Mouse (Mus musculus): ENCODE results near the gene H2afy2. TPM values are rescaled to one million over a fixed set of nuclear protein-coding genes. Genes with fewer than 3 reads are reported as not detected.

Gene H2afy2
- total RNA-seq, 2 experiments from 2014 or later, result 22.8 to 24.4 TPM

DNA sequence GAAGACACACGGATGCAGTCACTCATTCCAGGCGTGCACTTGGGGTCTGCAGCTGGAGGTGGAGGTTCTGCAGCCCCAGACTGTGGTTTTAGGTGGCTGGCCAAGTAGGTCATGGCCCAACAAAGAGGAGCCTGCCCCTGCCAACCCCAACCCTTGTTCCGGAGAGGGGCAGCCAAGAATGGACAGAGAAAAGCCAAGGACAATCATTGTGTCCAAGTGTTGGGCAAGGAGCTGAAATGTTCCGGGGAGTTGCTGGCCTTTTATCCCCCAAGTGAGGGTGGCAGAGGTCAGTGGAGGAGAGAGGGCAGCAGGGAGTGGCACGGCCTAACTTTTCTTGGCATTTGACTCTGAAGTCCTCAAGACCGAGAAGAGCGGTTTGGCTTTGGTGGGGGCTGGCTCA, 63.6 kb downstream of the H2afy2 start:
- DNase-seq, result no peak

DNA sequence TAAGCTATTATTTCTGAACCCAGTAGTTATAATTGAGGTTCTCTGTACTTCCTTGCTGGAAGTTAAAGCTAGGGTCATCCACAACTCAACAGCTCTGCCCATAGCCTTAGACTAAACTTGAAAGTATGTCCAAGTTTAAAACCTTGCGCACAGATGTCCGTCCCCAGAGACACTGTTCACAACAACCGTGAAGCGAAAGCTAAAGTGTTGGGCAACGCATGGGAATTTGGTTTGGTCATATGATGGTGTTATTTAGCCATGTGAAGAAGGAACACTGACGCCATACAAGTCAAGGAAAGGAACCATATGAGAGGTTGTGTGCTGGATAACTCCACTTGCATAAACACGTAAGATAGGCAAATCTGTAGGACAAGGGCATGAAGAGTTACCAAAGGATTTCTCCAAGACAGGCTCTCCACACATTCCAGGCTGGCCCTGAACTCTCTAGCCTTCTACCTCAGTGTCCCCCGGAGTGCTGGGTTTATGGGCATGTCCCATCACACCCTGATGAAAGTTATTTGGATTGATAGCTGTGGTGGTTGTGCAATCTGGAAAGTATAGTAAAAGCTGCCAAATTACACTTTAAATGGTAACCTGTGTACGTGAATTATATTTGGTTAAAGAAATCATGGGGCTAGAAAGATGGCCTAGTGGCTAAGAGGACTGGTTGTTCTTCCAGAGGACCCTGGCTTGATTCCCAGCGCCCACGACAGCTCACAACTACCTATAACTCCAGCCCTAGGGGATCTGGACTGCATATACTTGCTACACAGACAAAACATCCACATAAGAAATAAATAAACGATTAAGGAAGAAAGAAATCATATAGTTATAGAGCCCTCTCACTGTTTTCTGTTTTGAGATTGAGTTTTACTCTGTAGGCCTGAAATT, 66.3 kb downstream of the H2afy2 start:
- no peak for DNase-seq

DNA sequence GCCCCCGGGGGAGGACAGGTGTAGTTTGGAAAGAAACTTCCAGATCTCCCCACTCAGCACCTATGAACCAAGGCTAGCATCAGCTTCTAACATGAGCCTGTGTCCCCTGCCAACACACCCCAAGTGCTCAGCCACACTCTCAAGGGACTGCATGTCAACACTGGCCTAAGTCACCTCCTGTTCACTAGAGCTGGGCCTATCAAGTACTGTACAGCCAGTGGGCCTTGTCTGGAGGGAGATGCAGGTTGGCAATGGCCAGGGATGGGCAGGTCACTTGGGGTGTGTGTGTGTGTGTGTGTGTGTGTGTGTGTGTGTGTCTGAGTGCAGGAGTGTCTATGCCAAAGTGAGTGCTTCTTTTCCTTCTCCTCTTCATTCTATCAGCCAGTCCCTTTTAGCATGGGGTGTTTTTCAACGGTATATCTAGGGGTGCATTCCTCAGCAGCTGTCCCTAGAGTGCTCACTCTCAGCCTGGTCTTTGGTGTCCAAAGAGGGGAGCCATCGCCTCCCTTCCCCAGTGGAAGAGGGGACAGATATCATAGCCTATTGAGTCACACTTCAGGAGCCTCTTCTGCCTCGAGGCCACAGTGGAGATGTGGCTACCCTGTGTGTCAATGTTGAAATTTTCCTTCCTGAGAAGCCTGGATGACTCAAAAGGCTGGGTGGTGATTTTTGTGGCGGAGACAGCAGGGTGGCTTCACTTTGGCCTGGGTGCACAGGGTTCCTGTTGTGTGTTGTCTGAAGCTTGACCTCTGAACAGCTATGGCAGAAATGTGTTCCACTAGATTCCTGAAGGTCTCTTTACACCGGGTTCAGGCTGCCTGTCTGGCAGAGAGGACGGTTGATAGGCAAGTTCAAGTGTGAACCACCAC, 67.7 kb downstream of the H2afy2 start:
- no peak for DNase-seq

DNA sequence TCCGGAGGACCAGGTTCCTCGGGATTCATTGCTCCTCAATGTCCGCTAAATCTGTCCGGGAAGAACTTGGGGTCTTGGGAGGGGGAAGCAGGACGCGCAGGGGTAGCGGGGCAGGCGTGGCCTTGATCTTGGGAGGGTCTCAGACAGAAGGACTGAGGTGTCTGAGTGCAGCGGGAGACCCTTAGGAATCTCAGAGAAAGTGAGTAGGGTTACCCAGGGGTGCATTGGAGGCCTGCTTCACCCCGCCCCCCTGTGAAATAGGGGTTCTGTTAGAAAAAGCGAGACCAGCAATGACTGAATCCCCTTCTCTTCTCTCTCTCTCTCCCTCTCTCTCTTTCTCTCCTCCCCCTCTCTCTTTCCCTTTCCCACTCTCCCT, 68.5 kb downstream of the H2afy2 start:
- no peak for DNase-seq

DNA sequence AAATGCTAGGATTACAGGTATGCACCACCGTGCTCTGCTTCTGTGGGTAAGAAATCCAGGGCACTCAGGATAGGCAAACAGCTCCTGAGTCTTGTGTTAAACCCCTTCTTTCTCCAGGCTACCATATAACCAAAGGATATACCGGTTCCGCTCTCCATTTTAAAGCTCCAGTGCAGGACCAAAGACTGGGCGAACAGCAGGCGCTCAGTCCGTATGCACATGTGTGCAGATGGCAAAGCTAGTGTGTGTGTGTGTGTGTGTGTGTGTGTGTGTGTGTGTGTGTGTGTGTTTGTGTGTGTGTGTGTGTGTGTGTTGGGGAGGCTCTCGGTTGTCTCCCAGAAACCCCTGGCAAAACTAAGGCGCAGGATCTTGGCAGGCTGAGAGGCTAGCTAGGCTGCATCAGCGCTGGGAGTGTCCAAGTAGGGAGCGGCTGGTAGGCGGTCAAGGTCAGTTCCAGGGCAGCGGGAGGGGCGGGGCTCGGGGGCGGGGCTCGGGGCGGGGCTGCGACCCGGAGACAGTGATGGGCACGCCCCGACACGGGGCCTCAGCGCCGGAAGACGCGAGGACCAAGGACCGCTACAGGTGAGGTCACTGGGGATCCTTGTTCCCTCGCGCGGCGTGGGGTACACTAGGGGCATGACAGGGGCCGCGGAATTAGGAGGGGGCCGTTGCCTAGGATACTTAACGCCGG, 69.0 kb downstream of the H2afy2 start, which contains the start of gene Aifm2:
Aifm2 (plus strand) TSS at position 493 of the 691 bp plus-strand sequence.
- peak; percentile 79 for DNase-seq

DNA sequence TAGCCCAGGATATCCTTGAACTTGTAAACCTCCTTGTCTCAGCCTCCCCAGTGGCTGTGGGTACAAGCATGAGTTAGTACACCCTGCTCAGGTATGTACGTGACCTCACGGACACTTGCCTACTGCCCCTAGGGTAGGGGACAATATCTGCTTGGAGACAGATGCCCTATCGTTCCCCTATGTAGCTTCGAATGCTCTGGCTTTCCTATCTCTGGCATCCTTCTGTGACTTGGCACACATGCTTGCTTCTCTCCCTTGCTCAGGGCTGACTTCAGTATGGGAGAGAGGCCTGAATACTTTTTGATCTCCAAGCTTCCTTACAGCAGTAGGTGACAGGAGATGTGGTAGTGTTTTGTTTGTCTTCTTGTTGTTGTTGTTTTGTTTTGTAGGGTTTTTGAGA, 69.8 kb downstream of the H2afy2 start:
- no peak for DNase-seq

DNA sequence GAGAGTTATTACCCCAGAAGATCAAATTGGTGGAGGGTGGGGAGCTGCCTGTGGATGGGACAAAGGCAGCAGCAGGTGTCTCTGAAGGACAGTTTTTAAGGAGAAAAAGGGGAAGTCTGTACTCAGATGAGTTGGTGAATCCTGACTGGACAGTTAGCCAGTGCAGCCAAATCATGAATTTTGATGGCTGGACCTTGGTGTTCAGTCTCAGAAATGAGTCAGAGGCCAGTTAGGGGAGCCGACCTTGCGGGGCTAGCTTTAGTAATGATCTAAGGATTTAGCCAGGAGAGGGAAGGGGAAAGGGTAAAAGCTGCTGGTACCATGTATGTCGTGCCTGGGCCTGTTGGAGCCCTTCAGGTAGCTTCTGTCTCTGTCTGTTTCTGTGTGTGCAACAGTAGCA, 70.3 kb downstream of the H2afy2 start:
- no peak for DNase-seq

DNA sequence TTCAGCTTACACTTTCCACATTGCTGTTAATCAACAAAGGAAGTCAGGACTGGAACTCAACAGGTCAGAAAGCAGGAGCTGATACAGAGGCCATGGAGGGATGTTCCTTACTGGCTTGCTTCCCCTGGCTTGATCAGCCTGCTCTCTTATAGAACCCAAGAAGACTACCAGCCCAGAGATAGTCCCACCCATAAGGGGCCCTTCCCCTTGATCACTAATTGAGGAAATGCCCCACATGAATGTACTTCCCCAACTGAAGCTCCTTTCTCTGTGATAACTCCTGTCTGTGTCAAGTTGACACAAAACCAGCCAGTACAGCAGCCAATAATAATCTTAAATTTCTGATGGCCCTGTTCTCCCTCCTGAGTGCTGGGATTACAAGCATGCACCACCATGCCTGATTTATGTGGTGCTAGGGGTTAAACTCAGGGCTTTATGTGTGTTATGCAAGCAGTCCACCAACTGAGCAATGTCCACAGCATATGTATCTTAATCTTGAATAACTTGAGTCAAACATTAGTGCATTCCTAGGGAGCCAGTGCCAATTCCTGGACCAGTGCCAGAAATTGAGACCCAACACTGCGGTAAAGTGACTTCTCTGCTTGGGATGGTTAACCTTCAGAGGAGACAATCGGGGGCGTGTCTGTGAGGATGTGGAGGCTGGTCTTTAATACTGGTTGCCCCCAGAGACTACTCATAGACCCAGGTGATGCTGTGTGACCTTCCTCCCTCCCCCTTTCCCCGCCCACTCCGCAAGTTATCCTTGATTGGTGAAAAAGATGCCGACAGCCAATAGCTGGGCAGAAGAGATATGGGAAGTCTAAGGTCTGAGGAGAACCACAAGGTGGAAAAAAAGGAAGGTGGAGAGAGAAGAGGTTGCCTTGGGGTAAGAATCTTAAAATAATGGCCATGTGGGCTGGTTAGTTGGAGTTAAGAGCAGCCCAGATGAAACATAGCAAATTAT, 77.3 kb downstream of the H2afy2 start:
- DNase-seq, result no peak

DNA sequence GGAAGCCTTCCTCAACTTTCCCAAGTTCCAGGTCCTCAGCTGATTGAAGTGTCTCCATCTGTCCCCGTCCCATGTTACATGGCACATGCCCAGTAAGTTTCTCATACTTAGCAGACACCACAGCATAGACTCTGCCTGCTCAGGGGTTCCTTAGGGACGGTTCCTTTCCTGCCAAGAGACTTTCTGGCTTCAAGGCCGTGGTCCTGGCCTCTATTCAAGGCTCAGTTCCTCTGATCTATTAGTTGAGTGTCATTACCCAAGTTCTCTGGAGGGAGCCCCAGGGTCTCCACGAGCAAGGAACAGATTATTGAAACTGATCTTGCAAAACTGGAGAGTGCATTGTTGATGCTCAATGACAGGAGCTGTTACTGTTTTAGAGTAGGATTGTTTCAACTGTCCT, 79.3 kb downstream of the H2afy2 start:
- no peak for DNase-seq

DNA sequence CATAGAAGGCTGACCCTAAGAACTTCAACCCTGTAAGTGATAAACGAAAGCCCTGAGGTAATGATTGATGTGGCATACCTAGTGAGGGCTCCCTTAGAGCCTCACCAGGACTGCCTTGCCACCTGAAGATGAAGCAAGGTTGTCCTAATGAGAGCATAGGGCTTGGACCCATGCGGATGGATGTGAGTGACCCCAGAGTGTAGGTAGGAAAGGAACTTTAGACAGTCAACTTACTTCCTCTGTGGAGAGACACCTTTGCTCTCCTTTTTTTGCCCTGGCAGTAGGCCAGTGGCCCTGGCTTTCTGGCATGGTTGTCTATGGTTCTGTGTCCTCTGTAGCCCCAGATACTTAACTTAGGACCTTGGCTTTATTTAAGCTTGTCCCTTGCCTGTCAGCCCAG, 86.9 kb downstream of the H2afy2 start:
- no peak for DNase-seq

DNA sequence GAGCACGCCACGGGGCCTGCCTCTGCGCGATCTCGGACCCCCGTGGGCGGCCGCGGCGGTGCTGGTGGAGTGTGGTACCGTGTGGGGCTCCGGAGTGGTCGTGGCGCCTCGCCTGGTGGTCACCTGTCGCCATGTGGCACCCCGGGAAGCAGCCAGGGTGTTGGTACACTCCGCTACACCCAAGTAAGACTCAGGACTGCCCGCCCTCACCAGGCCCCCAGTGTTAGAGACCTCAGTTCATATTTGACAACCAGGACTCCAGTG, 87.5 kb downstream of the H2afy2 start:
- no peak for DNase-seq

DNA sequence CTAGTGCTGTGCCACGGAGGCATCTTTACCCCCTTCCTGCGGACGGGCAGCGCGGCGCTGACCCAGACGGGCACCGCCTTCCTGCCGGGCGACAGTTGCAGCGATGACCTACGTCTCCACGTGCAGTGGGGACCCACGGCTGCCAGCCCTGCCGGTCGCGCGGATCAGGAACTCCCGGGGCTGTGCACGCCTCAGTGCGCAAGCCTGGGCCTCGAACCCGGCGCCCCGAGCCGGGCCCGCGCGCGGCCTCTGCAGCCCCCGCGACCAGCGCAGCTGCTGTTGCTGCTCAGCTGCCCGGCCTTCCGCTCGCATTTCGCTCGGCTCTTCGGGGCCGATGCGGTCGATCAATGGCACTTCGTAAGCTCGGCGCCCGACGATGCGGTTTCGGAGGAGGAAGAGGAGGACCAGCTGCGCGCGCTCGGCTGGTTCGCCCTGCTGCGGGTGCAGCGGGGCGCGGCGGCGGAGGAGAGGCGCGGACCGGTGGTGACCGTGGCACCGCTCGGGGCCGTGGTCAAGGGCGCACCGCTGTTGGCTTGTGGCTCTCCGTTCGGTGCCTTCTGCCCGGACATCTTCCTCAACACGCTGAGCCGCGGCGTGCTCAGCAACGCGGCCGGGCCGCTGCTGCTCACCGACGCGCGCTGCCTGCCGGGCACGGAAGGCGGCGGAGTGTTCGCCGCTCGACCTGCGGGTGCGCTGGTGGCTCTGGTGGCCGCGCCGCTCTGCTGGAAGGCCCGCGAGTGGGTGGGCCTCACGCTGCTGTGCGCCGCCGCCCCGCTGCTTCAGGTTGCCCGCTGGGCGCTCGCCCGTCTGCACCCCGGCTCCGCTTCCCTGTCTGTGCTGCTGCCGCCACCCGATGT, 88.0 kb downstream of the H2afy2 start:
- DNase-seq, result peak; percentile 32

DNA sequence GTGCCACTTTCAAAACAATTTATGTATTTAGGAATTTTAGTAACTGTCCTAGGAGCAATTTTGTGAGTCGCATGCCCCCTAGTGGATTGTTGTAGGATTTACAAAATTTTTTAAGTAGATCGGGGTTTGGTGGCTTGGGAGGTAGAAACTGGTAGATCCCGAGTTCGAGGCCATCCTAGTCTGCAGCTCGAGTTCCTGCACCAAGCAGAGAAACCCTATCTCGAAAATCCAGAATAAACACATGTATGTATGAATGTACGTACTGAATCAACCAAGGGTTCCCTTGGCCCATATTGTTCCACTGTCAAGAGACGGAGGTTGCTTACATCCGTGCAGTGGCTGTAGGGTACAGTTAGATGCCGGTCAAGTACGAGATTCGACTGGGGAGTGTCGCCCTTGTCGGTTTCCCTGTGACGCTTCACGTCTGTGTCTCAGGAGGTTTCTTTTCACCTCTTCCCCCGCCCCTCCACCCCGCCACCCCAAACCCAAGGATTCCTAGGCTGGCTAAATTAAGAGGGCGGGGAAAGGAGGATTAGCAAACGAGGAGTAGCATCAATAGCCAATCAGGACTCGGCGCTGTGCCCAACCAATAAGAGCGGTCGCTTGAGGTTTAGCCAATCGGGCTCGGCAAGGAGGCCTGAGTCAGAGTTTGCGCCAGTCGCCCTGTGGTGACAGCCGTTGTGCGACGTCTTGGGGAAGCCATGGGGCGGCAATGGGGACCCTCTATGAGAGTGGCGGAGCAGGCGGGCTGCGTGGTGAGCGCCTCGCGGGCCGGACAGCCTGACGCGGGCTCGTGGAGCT, 88.9 kb downstream of the H2afy2 start, which contains the start of gene Tysnd1:
Tysnd1 (plus strand) TSS at position 645 of the 801 bp plus-strand sequence.
- DNase-seq, result peak; percentile 98

DNA sequence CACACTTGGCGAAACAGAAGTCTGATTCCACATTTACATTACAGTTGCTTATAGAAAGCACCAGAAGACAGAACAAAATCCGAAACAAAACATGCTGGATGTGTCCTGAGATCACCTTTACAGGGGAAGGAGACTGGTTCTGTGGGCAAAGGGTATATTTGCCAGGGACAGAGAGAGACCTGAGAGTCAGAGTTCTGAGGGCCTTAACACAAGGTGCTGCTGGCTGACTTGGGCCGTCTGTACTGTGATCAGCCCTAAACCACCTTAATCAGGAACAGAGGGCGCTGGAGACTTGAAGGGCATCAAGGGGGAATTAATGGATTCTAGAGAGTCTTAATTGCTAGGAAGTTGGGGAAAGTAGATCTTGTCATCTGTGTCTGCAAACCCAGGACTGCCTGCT, 90.4 kb downstream of the H2afy2 start:
- no peak for DNase-seq

DNA sequence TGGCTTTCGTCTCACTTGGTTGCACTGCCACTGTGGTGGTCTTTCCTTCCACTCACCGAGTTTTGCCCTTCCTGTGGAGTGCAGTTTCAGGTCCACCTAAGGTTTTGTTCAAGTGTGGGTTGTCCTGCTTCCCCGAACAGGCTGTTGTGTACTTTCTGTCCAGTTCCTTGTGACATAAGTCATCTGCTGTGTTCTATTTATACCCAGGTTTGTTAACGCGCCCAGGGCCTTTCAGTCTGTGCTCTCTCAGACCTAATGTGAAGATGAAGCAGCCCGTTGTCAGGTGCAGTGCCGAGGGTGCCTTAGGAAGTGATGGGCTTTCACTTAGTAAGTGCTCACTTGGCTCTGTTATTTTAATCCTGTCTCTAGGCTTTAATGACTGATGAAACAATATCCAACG, 94.5 kb downstream of the H2afy2 start:
- no peak for DNase-seq

Small RNA genes lying within 50 kb of the gene (microRNA-seq; reads per million reads assigned to microRNA genes)
- 0 to 0.20 reads per million in 2 experiments for gene Mir5108

Other genes starting within 250 kb of the H2afy2 start
- under 1 TPM in 1 of 2 experiments, not detected in 1; 0.07 TPM for gene Npffr1, start 188.7 kb downstream of the H2afy2 start, total RNA-seq (2021)
- gene Ppa1, start 135.6 kb downstream of the H2afy2 start, total RNA-seq (2021), result 10 to 100 TPM; 55.2 to 61.6 TPM
- gene Sar1a, start 103.8 kb downstream of the H2afy2 start, total RNA-seq (2021), result 100 to 1,000 TPM; 151 to 153 TPM
- gene Tysnd1, start 88.6 kb downstream of the H2afy2 start, total RNA-seq (2021), result 10 to 100 TPM; 21.0 to 22.6 TPM
- 10 to 100 TPM; 33.3 to 35.5 TPM for gene Aifm2, start 68.9 kb downstream of the H2afy2 start, total RNA-seq (2021)
- 1 to 10 TPM; 1.8 to 2.5 TPM for gene Col13a1, start 195.0 kb upstream of the H2afy2 start, total RNA-seq (2021)

Measured in heart, postnatal 4 days (tissue).